Mouse (Mus musculus) heart, adult 2 months (tissue): ENCODE data around the gene Gm20388. TPM values are rescaled to one million over a fixed set of nuclear protein-coding genes. Genes with fewer than 3 reads are reported as not detected.

ENCODE experiments used
- DNase-seq, 2 experiments: peaks; one replicate each; pipeline ENCODE4 v3.0.0; 2021
- H3K27ac ChIP-seq: fragments of 200-600 bp; 2 replicates; pipeline ENCODE4 v1.8.1; 2022
- H3K27me3 ChIP-seq: fragments of 200-500 bp; 2 replicates; pipeline ENCODE4 v1.6.1; 2012; ENCODE audit warnings: mild to moderate bottlenecking, low read length, inconsistent platforms, mixed read lengths; ENCODE audit not compliant: control insufficient read depth, insufficient read depth
- H3K36me3 ChIP-seq: fragments of 200-500 bp; 2 replicates; pipeline ENCODE4 v1.6.1; 2012; ENCODE audit warnings: low read length, inconsistent platforms; ENCODE audit not compliant: control insufficient read depth, insufficient read depth
- H3K4me1 ChIP-seq: fragments of 200-500 bp; 2 replicates; pipeline ENCODE4 v1.6.1; 2011; ENCODE audit warnings: low read length; ENCODE audit not compliant: control insufficient read depth, insufficient read depth
- H3K4me3 ChIP-seq: fragments of 200-600 bp; 2 replicates; pipeline ENCODE4 v1.8.1; 2022
- H3K79me2 ChIP-seq: fragments of 200-500 bp; replicated peaks from 2 replicates; pipeline ENCODE4 v1.6.1; 2012; ENCODE audit warnings: mild to moderate bottlenecking, inconsistent platforms, low read length, moderate library complexity, mixed read lengths; ENCODE audit not compliant: control insufficient read depth, insufficient read depth
- H3K9ac ChIP-seq: fragments of 200-500 bp; 2 replicates; pipeline ENCODE4 v1.6.1; 2012; ENCODE audit warnings: low read depth, mild to moderate bottlenecking, control low read depth, inconsistent platforms, low read length, mixed read lengths
- CTCF ChIP-seq: fragments of 200-600 bp; IDR thresholded peaks from 2 replicates; pipeline ENCODE4 v1.8.1; 2022; ENCODE audit warnings: antibody characterized with exemption, mild to moderate bottlenecking, moderate library complexity
- EP300 ChIP-seq: fragments of 200-500 bp; IDR thresholded peaks from 2 replicates; pipeline ENCODE4 v1.6.1; 2011; ENCODE audit warnings: low read depth, low read length, control low read depth; ENCODE audit not compliant: insufficient read depth
- POLR2A ChIP-seq: fragments of 200-500 bp; IDR thresholded peaks from 2 replicates; pipeline ENCODE4 v1.6.1; 2011; ENCODE audit warnings: mild to moderate bottlenecking, low read depth, low read length, control low read depth; ENCODE audit not compliant: insufficient read depth
- WGBS: fragments of 180-500 bp; shearing (Covaris S2); methylation state at CpG from one replicate; pipeline ENCODE4 v1.1.7; 2018; 5-methylcytosine and 5-hydroxymethylcytosine counted together
- intact Hi-C: fragments of 180-260 bp; cut with DNase I; formaldehyde crosslinking; loops from one replicate; pipeline ENCODE4 v1.15.1; 2025
- polyA plus RNA-seq: library from polyadenylated mRNA; depleted of rRNA; stranded (reverse); fragments of >200 nt; gene quantifications from 2 replicates; pipeline ENCODE4 v1.2.3, GENCODE M21; 2012
- total RNA-seq, 2 experiments: library from RNA; stranded (reverse); gene quantifications; 2 replicates each; pipeline ENCODE4 v1.2.3; 2021

The Gm20388 gene
- total and polyA plus RNA-seq, 3 experiments = 1.8 to 32.3 TPM; not detected in 1

DNA sequence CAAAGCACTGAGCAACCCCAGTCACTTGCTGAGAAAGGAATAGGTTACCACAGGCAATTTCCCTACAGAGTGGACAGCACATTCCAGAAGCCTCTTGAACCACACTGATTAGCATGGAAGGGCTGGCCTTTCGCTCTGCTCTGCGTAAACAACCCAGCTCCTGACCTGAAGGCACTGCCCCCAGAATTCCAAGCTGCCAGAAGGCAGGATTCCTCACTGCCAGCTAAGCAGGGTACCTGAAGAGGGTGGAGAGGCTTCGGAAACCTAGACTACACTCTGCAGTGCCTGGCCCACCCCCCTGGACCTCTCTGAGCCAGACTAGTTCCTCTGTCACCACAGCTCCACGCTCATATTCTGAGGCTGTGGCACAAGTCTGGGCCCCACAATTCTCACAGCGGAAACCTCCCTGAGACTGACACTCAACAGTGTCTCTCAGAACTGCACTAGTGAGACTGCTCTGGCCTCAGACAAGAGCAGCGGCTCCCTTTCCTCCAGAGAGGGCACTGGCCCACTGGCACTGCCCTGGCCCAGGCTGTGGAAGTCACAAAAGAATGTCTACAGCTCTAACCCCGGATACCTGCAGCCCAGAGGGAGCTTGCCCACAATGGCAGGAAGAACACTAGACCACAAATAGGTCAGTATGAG is 2616.0 kb downstream of the Gm20388 start:
- 33% methylated on average over 7 of the region's 7 CpGs for WGBS
- no peaks in the 10 kb centered on the region for H3K27me3 ChIP-seq
- TF ChIP-seq CTCF (no peak), POLR2A (no peak)

DNA sequence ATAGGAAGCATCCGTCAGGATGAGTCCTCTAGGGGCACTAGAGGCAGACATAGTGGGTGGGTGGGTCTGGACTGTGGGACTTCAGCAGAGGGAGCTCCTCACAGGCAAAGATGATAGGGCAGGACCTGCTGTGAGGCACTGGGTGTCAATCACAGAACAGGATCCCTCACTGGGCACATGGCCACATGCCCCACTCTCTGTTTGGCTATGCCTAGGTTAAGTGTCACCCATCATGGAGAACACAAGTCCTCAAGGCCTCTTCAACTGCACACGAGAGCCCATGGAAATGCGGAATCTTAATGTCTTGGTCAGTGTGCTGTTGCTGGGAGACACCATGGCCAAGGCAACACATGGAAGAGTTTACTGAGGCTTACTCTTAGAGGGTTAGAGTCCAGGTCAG is 2617.3 kb downstream of the Gm20388 start:
- no peaks in the 10 kb centered on the region for H3K27me3 ChIP-seq
- 0 out of 2 replicates have a peak, but pooled peaks cover 2% of the 10 kb centered on the region for H3K79me2 ChIP-seq
- DNase-seq = no peak
- TF ChIP-seq CTCF (no peak), EP300 (no peak), POLR2A (no peak)
- peaks cover 45% of the 10 kb centered on the region for H3K4me1 ChIP-seq
- no peak overlapping the region for H3K9ac ChIP-seq
- H3K36me3 ChIP-seq = no peaks in the 10 kb centered on the region
- H3K27ac ChIP-seq = no peak overlapping the region
- 93% methylated on average over 3 of the region's 3 CpGs for WGBS
- intact Hi-C loops = no loop called here
- no peak overlapping the region for H3K4me3 ChIP-seq

More for the DNA sequence above, 2616.0 kb downstream of the Gm20388 start:
- Histone ChIP-seq H3K27ac (peak overlapping the region; percentile 91), H3K79me2 (0 out of 2 replicates have a peak, but pooled peaks cover 2% of the 10 kb centered on the region), H3K9ac (peak overlapping the region; percentile 40; the same call in 1 of the 2 replicates), H3K4me1 (peaks cover 46% of the 10 kb centered on the region), H3K4me3 (no peak overlapping the region), H3K36me3 (no peaks in the 10 kb centered on the region)
- intact Hi-C loops = no loop called here
- DNase-seq = no peak

DNA sequence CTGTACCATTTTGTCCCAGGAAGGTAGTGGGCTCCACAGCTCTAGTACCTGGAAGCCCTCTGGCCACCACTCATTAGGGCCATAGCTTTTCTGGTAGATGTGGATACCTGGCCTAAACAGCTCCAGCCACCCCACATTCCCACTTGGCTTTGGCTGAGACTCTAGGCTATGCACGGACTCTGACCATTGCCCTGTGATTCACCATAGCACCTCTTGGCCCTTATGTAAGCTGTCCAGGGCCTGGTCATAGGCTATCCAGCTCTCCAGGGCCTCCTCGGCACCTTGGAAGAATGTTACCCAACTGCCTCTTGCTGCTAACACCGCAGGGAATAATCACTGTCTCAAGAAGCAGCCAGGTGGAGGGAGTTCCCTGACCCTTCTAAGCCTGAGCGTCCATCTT is 2618.5 kb downstream of the Gm20388 start:
- intact Hi-C loops = no loop called here
- no peaks in the 10 kb centered on the region for H3K36me3 ChIP-seq
- H3K27ac ChIP-seq = no peak overlapping the region
- no peaks in the 10 kb centered on the region for H3K27me3 ChIP-seq
- no peak overlapping the region for H3K9ac ChIP-seq
- H3K4me1 ChIP-seq = peaks cover 37% of the 10 kb centered on the region
- H3K79me2 ChIP-seq = 0 out of 2 replicates have a peak, but pooled peaks cover 2% of the 10 kb centered on the region
- TF ChIP-seq CTCF = no peak
- no peak for TF ChIP-seq EP300
- no peak for TF ChIP-seq POLR2A
- WGBS = 96% methylated on average over 4 of the region's 4 CpGs
- H3K4me3 ChIP-seq = no peak overlapping the region
- DNase-seq = no peak

DNA sequence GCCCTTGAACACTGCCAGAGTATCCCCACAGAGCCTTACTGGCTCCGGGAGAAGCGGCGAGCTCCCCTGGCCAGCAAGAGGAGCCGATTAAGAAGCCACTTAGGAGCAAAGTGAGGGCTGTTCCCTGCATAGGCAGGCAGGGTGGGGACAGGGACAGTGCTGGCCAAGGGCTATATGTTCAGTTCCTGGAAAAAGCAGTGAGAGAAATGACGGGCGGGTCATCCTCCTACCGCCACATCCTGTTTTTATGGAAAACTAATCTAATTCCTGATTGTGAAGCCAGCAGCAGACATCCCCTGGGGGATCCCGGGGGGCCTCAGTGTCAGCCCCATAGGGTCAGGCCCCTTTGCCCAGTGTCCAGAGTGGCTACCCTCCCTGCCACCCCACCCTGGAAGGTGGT is 2620.7 kb downstream of the Gm20388 start:
- peaks cover 19% of the 10 kb centered on the region for H3K4me1 ChIP-seq

DNA sequence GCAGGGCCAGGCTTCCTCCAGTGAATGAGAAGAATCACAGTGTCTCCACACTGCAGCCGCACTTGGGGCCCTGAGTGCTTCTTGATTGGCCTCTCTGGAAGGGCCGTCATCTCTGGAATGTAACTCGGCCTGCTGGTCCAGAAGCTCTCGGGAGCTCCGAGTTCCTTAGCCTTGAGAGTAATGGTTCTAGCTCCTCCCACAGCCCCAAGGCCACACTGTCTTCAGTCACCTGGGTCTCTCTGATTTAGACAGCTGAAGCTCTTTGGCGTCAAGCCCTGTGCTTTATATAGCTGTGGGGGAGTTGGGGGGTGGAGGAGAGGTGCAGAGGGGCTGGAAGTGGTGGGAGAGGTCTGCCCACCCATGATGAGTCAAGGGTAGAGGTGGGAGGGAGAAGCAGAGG is 2626.4 kb downstream of the Gm20388 start:
- intact Hi-C loops = no loop called here
- no peaks in the 10 kb centered on the region for H3K27me3 ChIP-seq
- DNase-seq = no peak
- H3K4me1 ChIP-seq = peaks cover 8% of the 10 kb centered on the region
- TF ChIP-seq POLR2A (no peak), CTCF (no peak), EP300 (no peak)
- peaks cover 1% of the 10 kb centered on the region; the same call in 1 of the 2 replicates for H3K79me2 ChIP-seq
- H3K36me3 ChIP-seq = no peaks in the 10 kb centered on the region
- H3K4me3 ChIP-seq = no peak overlapping the region
- no peak overlapping the region; the same call in 1 of the 2 replicates for H3K27ac ChIP-seq
- H3K9ac ChIP-seq = no peak overlapping the region
- 21% methylated on average over 6 of the region's 6 CpGs for WGBS

More for the DNA sequence above, 2620.7 kb downstream of the Gm20388 start:
- intact Hi-C loops = no loop called here
- Histone ChIP-seq H3K36me3 (no peaks in the 10 kb centered on the region), H3K4me3 (no peak overlapping the region), H3K79me2 (0 out of 2 replicates have a peak, but pooled peaks cover 2% of the 10 kb centered on the region), H3K27ac (peak overlapping the region; percentile 70), H3K9ac (no peak overlapping the region), H3K27me3 (no peaks in the 10 kb centered on the region)
- WGBS = 43% methylated on average over 8 of the region's 8 CpGs
- TF ChIP-seq CTCF (no peak), EP300 (no peak), POLR2A (no peak)
- DNase-seq = peak in 1 of 2 experiments; percentile 30

DNA sequence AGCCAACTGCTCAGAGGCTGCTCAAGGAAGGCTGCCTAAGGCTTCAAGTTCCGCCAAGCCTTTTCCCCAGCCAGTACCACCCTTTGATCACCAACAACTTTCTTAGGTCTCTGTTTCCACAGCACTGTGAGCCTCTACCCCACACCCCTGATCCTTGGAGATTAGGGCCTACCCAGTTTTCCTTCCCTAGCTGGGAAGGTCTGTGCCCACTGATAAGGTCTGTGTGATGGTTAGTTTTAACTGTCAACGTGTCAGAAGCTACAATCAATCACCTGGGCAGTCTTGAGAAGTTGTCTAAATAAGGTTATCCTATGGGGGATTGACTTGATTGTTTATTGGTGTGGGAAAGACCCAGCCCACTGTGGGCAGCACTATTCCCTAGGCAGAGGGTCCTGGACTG is 2627.2 kb downstream of the Gm20388 start:
- Histone ChIP-seq H3K9ac (no peak overlapping the region), H3K36me3 (no peaks in the 10 kb centered on the region), H3K4me3 (no peak overlapping the region), H3K79me2 (peaks cover 1% of the 10 kb centered on the region), H3K27ac (no peak overlapping the region; the same call in 1 of the 2 replicates), H3K27me3 (no peaks in the 10 kb centered on the region), H3K4me1 (peaks cover 8% of the 10 kb centered on the region)
- intact Hi-C loops = no loop called here
- TF ChIP-seq CTCF (no peak), POLR2A (no peak), EP300 (no peak)
- DNase-seq = no peak
- 61% methylated on average over 2 of the region's 2 CpGs for WGBS
